In the genomic region with DNA sequence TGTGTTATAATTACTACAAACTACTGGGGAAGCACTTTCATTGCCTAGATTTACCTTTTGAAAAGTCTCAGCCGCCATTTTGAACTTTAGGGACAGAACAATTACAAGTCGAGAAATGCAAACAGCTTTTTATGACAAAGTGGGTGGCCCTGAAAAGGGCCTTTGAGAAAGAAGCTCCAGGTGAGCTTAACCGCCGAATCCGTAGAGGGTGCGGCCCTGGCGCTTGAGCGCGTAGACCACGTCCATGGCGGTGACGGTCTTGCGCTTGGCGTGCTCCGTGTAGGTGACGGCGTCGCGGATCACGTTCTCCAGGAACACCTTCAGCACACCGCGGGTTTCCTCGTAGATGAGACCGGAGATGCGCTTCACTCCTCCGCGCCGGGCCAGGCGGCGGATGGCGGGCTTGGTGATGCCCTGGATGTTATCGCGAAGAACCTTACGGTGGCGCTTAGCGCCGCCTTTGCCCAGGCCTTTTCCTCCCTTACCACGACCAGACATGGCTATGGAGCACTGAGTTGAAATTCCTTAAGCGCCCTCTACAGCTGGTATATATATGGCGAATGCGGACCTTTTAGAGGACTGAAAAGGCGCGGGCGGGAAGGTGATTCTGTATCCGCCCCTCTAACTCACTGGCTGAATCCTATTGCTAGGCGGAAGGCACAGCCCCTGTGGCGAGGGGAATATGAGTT, we compare ENCODE assay signal across 8 mouse cellular contexts. TPM values are rescaled to one million over a fixed set of nuclear protein-coding genes. Genes with fewer than 3 reads are reported as not detected.
DNase-seq lines count a peak whose midpoint lies in the region; ATAC-seq lines count a peak whose summit lies in the region.
"Not testable (repeated sequence)": the region's sequence is repeated elsewhere in the genome, so short reads cannot be mapped to it uniquely, and the experiment has no call there.

Gene Hist1h4f (minus strand): TSS at position 503 of the 689 bp plus-strand sequence.

- H3K27ac ChIP-seq in forebrain, embryonic 10.5 days: peak within 1 kb of the TSS; percentile 98
- H3K27ac ChIP-seq in heart, embryonic 15.5 days: peak within 1 kb of the TSS; percentile 91
- peak within 1 kb of the TSS; percentile 98 for H3K27ac ChIP-seq in liver, embryonic 13.5 days
- H3K27ac ChIP-seq in stomach, embryonic 14.5 days (ENCODE audit: low read length): peak within 1 kb of the TSS; percentile 88

- H3K27me3 ChIP-seq in forebrain, embryonic 10.5 days (ENCODE audit: poor library complexity, severe bottlenecking); heart, embryonic 15.5 days; liver, embryonic 13.5 days; stomach, embryonic 14.5 days (ENCODE audit: control insufficient read depth, insufficient read depth, low read length): not testable (repeated sequence)

- H3K9me3 ChIP-seq in forebrain, embryonic 10.5 days; heart, embryonic 15.5 days (replicated peaks); liver, embryonic 13.5 days (replicated peaks); stomach, embryonic 14.5 days (ENCODE audit: control insufficient read depth, low read depth, low read length): not testable (repeated sequence)

- H3K4me3 ChIP-seq in forebrain, embryonic 10.5 days: peak within 1 kb of the TSS; percentile 54
- peak within 1 kb of the TSS; percentile 53 for H3K4me3 ChIP-seq in heart, embryonic 15.5 days
- H3K4me3 ChIP-seq in liver, embryonic 13.5 days (replicated peaks): peak within 1 kb of the TSS; percentile 58
- peak within 1 kb of the TSS; percentile 39 for H3K4me3 ChIP-seq in stomach, embryonic 14.5 days (ENCODE audit: low read depth, low read length)

- DNase-seq in CD8-positive naive resting alpha-beta T cell, adult 2 months (ENCODE audit: low read depth in 2 of 2, low spot score in 2 of 2): peak; percentile 61 to 81
- DNase-seq in c-Kit-positive CD71-negative TER-119-negative erythroid progenitor cells, embryonic 14.5 days (ENCODE audit: low read depth): peak; percentile 90
- peak; percentile 93 for DNase-seq in forebrain, embryonic 10.5 days (ENCODE audit: extremely low spot score, low spot score)
- peak; percentile 83 to 88 for DNase-seq in kidney, postnatal 25 days
- peak; percentile 93 for DNase-seq in liver, embryonic 13.5 days
- peak; percentile 66 to 80 for DNase-seq in natural killer cell, adult 2 months (ENCODE audit: low spot score in 2 of 2)

- peaks cover 45% of the 10 kb centered on the region for H3K4me1 ChIP-seq in forebrain, embryonic 10.5 days
- H3K4me1 ChIP-seq in heart, embryonic 15.5 days (replicated peaks): peaks cover 18% of the 10 kb centered on the region
- H3K4me1 ChIP-seq in liver, embryonic 13.5 days (replicated peaks): peaks cover 56% of the 10 kb centered on the region
- H3K4me1 ChIP-seq in stomach, embryonic 14.5 days (ENCODE audit: control insufficient read depth, insufficient read depth, low read length): not testable (repeated sequence)

- H3K9ac ChIP-seq in heart, embryonic 15.5 days: peak within 1 kb of the TSS; percentile 57
- peak within 1 kb of the TSS; percentile 81 for H3K9ac ChIP-seq in liver, embryonic 13.5 days
- peak within 1 kb of the TSS; percentile 55 for H3K9ac ChIP-seq in stomach, embryonic 14.5 days (replicated peaks; ENCODE audit: low read depth, low read length)

- peak; percentile 84 for ATAC-seq in heart, embryonic 15.5 days (replicated peaks; ENCODE audit: insufficient number of reproducible peaks, insufficient read depth, low FRiP score, low read depth)
- peak; percentile 68 for ATAC-seq in liver, embryonic 13.5 days (ENCODE audit: low read depth)
- ATAC-seq in stomach, embryonic 14.5 days (ENCODE audit: insufficient number of reproducible peaks, insufficient read depth, low FRiP score, low read depth): peak; percentile 81

- H3K4me2 ChIP-seq in heart, embryonic 15.5 days: peak within 1 kb of the TSS; percentile 75
- H3K4me2 ChIP-seq in liver, embryonic 13.5 days: peak within 1 kb of the TSS; percentile 71
- H3K4me2 ChIP-seq in stomach, embryonic 14.5 days (replicated peaks; ENCODE audit: low read depth, low read length): peak within 1 kb of the TSS; percentile 56

- not testable (repeated sequence) for H3K36me3 ChIP-seq in forebrain, embryonic 10.5 days (replicated peaks); heart, embryonic 15.5 days; liver, embryonic 13.5 days; stomach, embryonic 14.5 days (ENCODE audit: control insufficient read depth, insufficient read depth, low read length)

- WGBS in forebrain, embryonic 10.5 days: under 1% methylated on average over 47 of the region's 47 CpGs
- under 1% methylated on average over 47 of the region's 47 CpGs for WGBS in heart, embryonic 15.5 days
- WGBS in liver, embryonic 13.5 days (ENCODE audit: insufficient replicate concordance): under 1% methylated on average over 47 of the region's 47 CpGs
- under 1% methylated on average over 47 of the region's 47 CpGs for WGBS in stomach, embryonic 14.5 days

RNA-seq across cellular contexts. Expression of gene Hist1h4f, which starts in this region (rescaled TPM):
- polyA plus RNA-seq in forebrain, embryonic 10.5 days (2016; fragmentation: Nextera tagmentation; extraction: Ambion mirVana): 0.53 and 0.60 TPM in 2 replicates
- polyA plus RNA-seq in heart, embryonic 15.5 days (2015; fragmentation: Nextera tagmentation; extraction: Ambion mirVana): 0.62 and 0.66 TPM in 2 replicates
- polyA plus RNA-seq in liver, embryonic 13.5 days (2015; fragmentation: Nextera tagmentation; extraction: Ambion mirVana): 0.98 and 4.2 TPM in 2 replicates
- polyA plus RNA-seq in stomach, embryonic 14.5 days (2014; fragmentation: Nextera tagmentation; extraction: Ambion mirVana): 1.8 and 2.4 TPM in 2 replicates

Comparison
In these comparisons a context has a peak if more than half of its experiments do, and no peak if none do; other contexts are left out.
1. Peak in every context shown above with its lines: DNase-seq, ATAC-seq, H3K4me3 ChIP-seq and H3K27ac ChIP-seq.
2. Peak in DNase-seq, H3K4me3 ChIP-seq and H3K27ac ChIP-seq in forebrain, embryonic 10.5 days; RNA of the gene not detected or under 1 TPM.
3. Peak in ATAC-seq, H3K4me3 ChIP-seq, H3K27ac ChIP-seq, H3K9ac ChIP-seq and H3K4me2 ChIP-seq in heart, embryonic 15.5 days; RNA of the gene not detected or under 1 TPM.